Mouse (Mus musculus): ENCODE data around the gene Styx. TPM values are rescaled to one million over a fixed set of nuclear protein-coding genes. Genes with fewer than 3 reads are reported as not detected.
A peak's percentile ranks its signal among the peaks of the same experiment; 100 is the strongest.

Styx gene
- polyA plus RNA-seq, 1 experiment from 2014 or later: 50.6 TPM

DNA sequence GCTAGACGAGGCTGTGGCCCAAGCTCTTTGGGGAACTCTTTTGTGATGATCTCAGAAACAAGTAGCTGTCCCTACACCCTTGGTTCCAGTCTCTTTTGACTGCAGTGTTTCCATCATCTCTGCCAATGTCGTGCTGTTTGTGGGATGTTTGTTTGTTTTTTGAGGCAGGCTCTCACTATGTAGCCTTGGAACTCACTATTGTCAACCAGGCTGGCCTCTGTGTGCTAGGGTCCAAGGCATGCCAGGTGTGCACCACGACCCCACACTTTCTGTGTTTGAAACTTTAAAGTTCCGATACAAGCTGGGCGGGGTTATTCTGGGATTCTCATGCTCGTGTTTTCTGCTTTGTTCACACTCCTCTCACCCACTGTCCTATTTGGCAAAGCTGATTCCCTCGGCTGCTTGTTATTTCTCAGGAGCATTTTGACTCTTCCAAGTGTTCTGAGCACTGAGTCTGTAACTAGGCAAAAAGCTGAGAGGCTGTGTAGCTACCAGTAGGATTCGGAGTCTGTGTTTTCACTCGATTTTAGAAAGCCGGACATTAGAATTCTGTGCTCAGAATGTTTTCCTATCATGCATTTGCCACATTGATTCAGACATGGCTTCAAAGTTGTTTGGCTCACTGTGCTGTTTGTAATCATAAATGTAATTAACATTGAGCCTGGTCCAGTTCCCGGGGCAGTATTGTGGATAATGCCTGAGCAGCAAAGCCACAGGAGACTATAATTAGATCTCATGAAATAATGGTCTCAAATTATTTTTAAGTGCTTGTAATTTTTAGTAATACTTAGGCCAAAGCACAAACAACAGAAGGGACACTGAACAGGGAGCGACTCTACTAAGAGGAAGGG, 105.0 kb downstream of the Styx start:
- DNase-seq (ENCODE audit: low spot score) (no peak), ATAC-seq (ENCODE audit: low FRiP score, low TSS enrichment) (no peak)
- H3K9me3 ChIP-seq (ENCODE audit: control insufficient read depth, low read length): no peaks in the 10 kb centered on the region
- TF ChIP-seq CTCF (IDR thresholded peaks at IDR 0.05; ENCODE audit: low read depth) (no peak), EP300 (optimal IDR thresholded peaks at IDR 0.05) (no peak)
- no peaks in the 10 kb centered on the region for H3K27me3 ChIP-seq (ENCODE audit: control insufficient read depth, insufficient read depth, low read length)
- no peak overlapping the region for H3K4me3 ChIP-seq (ENCODE audit: low read depth, low read length)
- H3K4me2 ChIP-seq (replicated peaks; ENCODE audit: low read depth): no peak overlapping the region
- H3K36me3 ChIP-seq (ENCODE audit: control insufficient read depth, insufficient read depth, low read length): 0 out of 2 replicates have a peak, but pooled peaks cover 2% of the 10 kb centered on the region
- no peaks in the 10 kb centered on the region for H3K4me1 ChIP-seq (replicated peaks; ENCODE audit: control insufficient read depth, insufficient read depth)
- H3K9ac ChIP-seq (ENCODE audit: low read length): no peak overlapping the region
- 52% methylated on average over 12 of the region's 12 CpGs for WGBS
- peak overlapping the region; percentile 45; the same call in 1 of the 2 replicates for H3K27ac ChIP-seq (replicated peaks)

DNA sequence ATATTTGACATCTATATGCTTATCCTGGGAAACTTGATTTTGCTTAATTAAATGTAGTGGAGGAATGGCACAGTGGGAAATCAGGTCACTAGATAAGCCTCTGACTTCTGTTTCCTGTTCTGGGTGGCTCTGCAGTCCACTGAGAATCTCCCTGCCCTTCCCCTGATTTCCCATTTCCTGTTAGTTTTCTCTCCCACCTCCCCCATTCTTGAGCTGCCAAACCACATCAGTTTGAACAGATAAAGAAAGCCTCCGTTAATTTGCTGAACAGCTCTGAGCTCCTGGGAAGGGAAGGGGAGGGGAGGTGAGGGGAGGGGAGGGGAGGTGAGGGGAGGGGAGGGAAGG, 105.6 kb downstream of the Styx start:
- Histone ChIP-seq H3K27me3 (ENCODE audit: control insufficient read depth, insufficient read depth, low read length) (no peaks in the 10 kb centered on the region), H3K36me3 (ENCODE audit: control insufficient read depth, insufficient read depth, low read length) (peaks cover 7% of the 10 kb centered on the region; the same call in 1 of the 2 replicates), H3K9ac (ENCODE audit: low read length) (no peak overlapping the region), H3K27ac (replicated peaks) (no peak overlapping the region), H3K4me2 (replicated peaks; ENCODE audit: low read depth) (no peak overlapping the region), H3K9me3 (ENCODE audit: control insufficient read depth, low read length) (no peaks in the 10 kb centered on the region), H3K4me1 (replicated peaks; ENCODE audit: control insufficient read depth, insufficient read depth) (no peaks in the 10 kb centered on the region), H3K4me3 (ENCODE audit: low read depth, low read length) (no peak overlapping the region)
- WGBS: 0% methylated on average over 1 of the region's 1 CpGs
- TF ChIP-seq EP300 (optimal IDR thresholded peaks at IDR 0.05) (no peak), CTCF (IDR thresholded peaks at IDR 0.05; ENCODE audit: low read depth) (no peak)
- ATAC-seq (ENCODE audit: low FRiP score, low TSS enrichment): peak; percentile 45; the same call in 1 of the 2 replicates
- no peak for DNase-seq (ENCODE audit: low spot score)

DNA sequence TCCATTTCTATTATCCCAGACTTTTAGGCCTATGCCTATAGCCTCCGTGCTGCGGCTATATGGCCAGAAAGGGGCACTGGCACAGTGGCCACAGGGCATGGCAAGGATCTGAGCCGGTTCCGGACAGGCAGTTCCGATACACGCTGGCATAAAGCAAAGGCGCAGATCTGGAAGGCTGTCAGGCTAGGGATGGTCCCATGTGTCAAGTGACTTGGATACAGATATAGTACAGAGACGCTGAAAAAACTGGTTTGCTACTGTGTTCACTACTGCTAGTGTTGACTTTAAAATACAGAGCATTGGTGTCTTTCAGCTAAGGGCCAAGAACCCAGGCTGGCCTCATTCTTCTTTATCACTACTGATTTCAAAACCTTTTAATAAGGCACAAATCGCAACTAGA, 106.1 kb downstream of the Styx start:
- H3K9ac ChIP-seq (ENCODE audit: low read length): no peak overlapping the region
- H3K4me2 ChIP-seq (replicated peaks; ENCODE audit: low read depth): no peak overlapping the region
- TF ChIP-seq EP300 (optimal IDR thresholded peaks at IDR 0.05) (no peak), CTCF (IDR thresholded peaks at IDR 0.05; ENCODE audit: low read depth) (no peak)
- ATAC-seq (ENCODE audit: low FRiP score, low TSS enrichment) (no peak), DNase-seq (ENCODE audit: low spot score) (no peak)
- 89% methylated on average over 9 of the region's 9 CpGs for WGBS
- H3K4me3 ChIP-seq (ENCODE audit: low read depth, low read length): no peak overlapping the region
- H3K4me1 ChIP-seq (replicated peaks; ENCODE audit: control insufficient read depth, insufficient read depth): no peaks in the 10 kb centered on the region
- H3K9me3 ChIP-seq (ENCODE audit: control insufficient read depth, low read length): no peaks in the 10 kb centered on the region
- no peak overlapping the region for H3K27ac ChIP-seq (replicated peaks)
- peaks cover 10% of the 10 kb centered on the region; the same call in 1 of the 2 replicates for H3K36me3 ChIP-seq (ENCODE audit: control insufficient read depth, insufficient read depth, low read length)
- H3K27me3 ChIP-seq (ENCODE audit: control insufficient read depth, insufficient read depth, low read length): no peaks in the 10 kb centered on the region

DNA sequence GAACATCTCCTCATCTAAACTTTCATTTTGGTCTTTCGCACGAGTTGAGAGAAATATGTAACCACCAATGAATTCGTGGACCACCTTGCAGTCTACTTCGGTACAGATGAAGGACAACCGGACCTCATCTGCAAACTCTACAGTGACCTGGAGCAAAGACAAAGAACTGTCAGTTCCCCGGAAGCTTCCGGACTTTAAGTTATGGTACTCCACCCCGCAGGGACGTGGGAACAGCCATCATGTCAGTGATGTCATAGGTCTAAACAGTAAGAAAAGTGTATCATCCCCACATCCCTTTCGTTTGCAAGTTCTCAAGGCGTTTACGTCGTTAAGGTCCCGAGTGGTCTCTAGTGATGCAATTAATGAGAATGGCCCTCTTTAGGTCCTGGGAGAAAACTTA, 109.0 kb downstream of the Styx start:
- TF ChIP-seq CTCF (IDR thresholded peaks at IDR 0.05; ENCODE audit: low read depth): no peak
- no peak for TF ChIP-seq EP300 (optimal IDR thresholded peaks at IDR 0.05)
- DNase-seq (ENCODE audit: low spot score) (no peak), ATAC-seq (ENCODE audit: low FRiP score, low TSS enrichment) (no peak)
- Histone ChIP-seq H3K27me3 (ENCODE audit: control insufficient read depth, insufficient read depth, low read length) (no peaks in the 10 kb centered on the region), H3K27ac (replicated peaks) (no peak overlapping the region), H3K9me3 (ENCODE audit: control insufficient read depth, low read length) (no peaks in the 10 kb centered on the region), H3K36me3 (ENCODE audit: control insufficient read depth, insufficient read depth, low read length) (peaks cover 10% of the 10 kb centered on the region), H3K9ac (ENCODE audit: low read length) (no peak overlapping the region), H3K4me3 (ENCODE audit: low read depth, low read length) (no peak overlapping the region), H3K4me2 (replicated peaks; ENCODE audit: low read depth) (no peak overlapping the region), H3K4me1 (replicated peaks; ENCODE audit: control insufficient read depth, insufficient read depth) (no peaks in the 10 kb centered on the region)
- 94% methylated on average over 14 of the region's 14 CpGs for WGBS

DNA sequence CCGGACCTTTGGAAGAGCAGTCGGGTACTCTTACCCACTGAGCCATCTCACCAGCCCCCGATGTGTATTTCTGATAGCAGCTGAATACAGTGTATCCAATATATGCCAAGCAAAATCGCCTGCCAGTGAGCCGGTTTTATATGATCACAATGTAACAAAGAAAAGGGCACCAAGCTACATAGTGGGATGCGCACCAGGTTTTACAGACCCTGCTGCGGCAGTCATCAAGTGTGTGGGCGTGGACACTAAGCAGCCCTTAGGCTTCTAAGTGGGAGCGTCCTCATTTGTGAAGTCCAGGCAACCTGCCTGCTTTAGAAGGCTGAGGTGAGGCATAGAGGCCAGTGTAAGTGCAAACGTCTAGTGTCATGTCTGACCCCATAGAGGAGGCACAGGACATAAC, 109.6 kb downstream of the Styx start:
- H3K9ac ChIP-seq (ENCODE audit: low read length): no peak overlapping the region
- no peak overlapping the region for H3K27ac ChIP-seq (replicated peaks)
- TF ChIP-seq EP300 (optimal IDR thresholded peaks at IDR 0.05) (no peak), CTCF (IDR thresholded peaks at IDR 0.05; ENCODE audit: low read depth) (no peak)
- no peaks in the 10 kb centered on the region for H3K4me1 ChIP-seq (replicated peaks; ENCODE audit: control insufficient read depth, insufficient read depth)
- 95% methylated on average over 10 of the region's 10 CpGs for WGBS
- ATAC-seq (ENCODE audit: low FRiP score, low TSS enrichment) (no peak), DNase-seq (ENCODE audit: low spot score) (no peak)
- H3K4me3 ChIP-seq (ENCODE audit: low read depth, low read length): no peak overlapping the region
- H3K4me2 ChIP-seq (replicated peaks; ENCODE audit: low read depth): no peak overlapping the region
- H3K27me3 ChIP-seq (ENCODE audit: control insufficient read depth, insufficient read depth, low read length): no peaks in the 10 kb centered on the region
- no peaks in the 10 kb centered on the region for H3K9me3 ChIP-seq (ENCODE audit: control insufficient read depth, low read length)
- peaks cover 10% of the 10 kb centered on the region for H3K36me3 ChIP-seq (ENCODE audit: control insufficient read depth, insufficient read depth, low read length)

DNA sequence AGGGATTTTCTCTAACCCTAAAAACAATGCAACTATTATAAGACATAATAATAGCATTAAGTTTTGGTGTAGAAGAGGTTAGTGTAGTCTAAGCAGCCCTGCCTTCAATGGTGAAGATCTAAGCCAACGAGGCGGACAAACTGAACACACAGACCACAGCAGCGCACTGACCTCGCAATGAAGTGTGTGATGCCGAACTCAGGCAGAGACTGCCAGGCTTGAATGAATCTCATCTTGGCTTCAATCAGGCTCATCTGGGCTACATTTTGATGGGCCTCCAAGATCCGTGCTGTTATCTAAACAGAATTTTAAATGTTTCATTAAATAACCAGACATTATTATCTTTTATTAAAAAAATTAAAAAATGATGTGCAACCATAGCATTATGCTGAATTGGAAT, 111.1 kb downstream of the Styx start:
- WGBS: 93% methylated on average over 6 of the region's 6 CpGs
- H3K27ac ChIP-seq (replicated peaks): no peak overlapping the region
- no peak for TF ChIP-seq CTCF (IDR thresholded peaks at IDR 0.05; ENCODE audit: low read depth)
- no peak for TF ChIP-seq EP300 (optimal IDR thresholded peaks at IDR 0.05)
- H3K4me3 ChIP-seq (ENCODE audit: low read depth, low read length): no peak overlapping the region
- H3K27me3 ChIP-seq (ENCODE audit: control insufficient read depth, insufficient read depth, low read length): no peaks in the 10 kb centered on the region
- H3K9me3 ChIP-seq (ENCODE audit: control insufficient read depth, low read length): no peaks in the 10 kb centered on the region
- DNase-seq (ENCODE audit: low spot score): no peak
- no peaks in the 10 kb centered on the region for H3K4me1 ChIP-seq (replicated peaks; ENCODE audit: control insufficient read depth, insufficient read depth)
- peaks cover 12% of the 10 kb centered on the region for H3K36me3 ChIP-seq (ENCODE audit: control insufficient read depth, insufficient read depth, low read length)
- H3K4me2 ChIP-seq (replicated peaks; ENCODE audit: low read depth): no peak overlapping the region
- no peak overlapping the region for H3K9ac ChIP-seq (ENCODE audit: low read length)
- ATAC-seq (ENCODE audit: low FRiP score, low TSS enrichment): no peak
